Mouse (Mus musculus) liver, adult 2 months (tissue): ENCODE results near the gene Krt222.

Experiments used
- CTCF ChIP-seq: fragments of 200-500 bp; IDR thresholded peaks from 2 replicates; pipeline ENCODE4 v1.5.1; 2011; ENCODE audit warnings: low read depth, low read length, control low read depth
- POLR2A ChIP-seq: fragments of 200-500 bp; IDR thresholded peaks from 2 replicates; pipeline ENCODE4 v1.6.1; 2011; ENCODE audit warnings: low read length, control low read depth; ENCODE audit not compliant: insufficient read depth; ENCODE audit errors: extremely low read depth

- TF ChIP-seq CTCF = peak; percentile 59
- TF ChIP-seq POLR2A = no peak
These were observed 5.2 kb upstream of the Krt222 start for GRCm38 (mm10) chr11:99249115-99249514.
